Mouse (Mus musculus) embryonic facial prominence, embryonic 14.5 days (tissue): Measurements from ENCODE around the gene Dst. TPM values are rescaled to one million over a fixed set of nuclear protein-coding genes. Genes with fewer than 3 reads are reported as not detected.
A peak's percentile ranks its signal among the peaks of the same experiment; 100 is the strongest.

Experiments used
- ATAC-seq: fragments of 200-750 bp; cut with Nextera tagmentation; 2 replicates; pipeline ENCODE4 v1.8.0; 2017; ENCODE audit warnings: low read depth, moderate number of reproducible peaks, moderate TSS enrichment
- DNase-seq: peaks from one replicate; pipeline ENCODE4 v3.0.0-alpha.2; 2015; ENCODE audit warnings: low spot score
- H3K27ac ChIP-seq: fragments of 300-500 bp; sonication (generic); replicated peaks from 2 replicates; pipeline ENCODE4 v1.5.1; 2014; ENCODE audit warnings: low read depth, mild to moderate bottlenecking, low read length, moderate library complexity
- H3K27me3 ChIP-seq: fragments of 300-500 bp; sonication (generic); replicated peaks from 2 replicates; pipeline ENCODE4 v1.6.1; 2014; ENCODE audit warnings: low read length; ENCODE audit not compliant: control insufficient read depth, insufficient read depth
- H3K36me3 ChIP-seq: fragments of 300-500 bp; sonication (generic); 2 replicates; pipeline ENCODE4 v1.6.1; 2014; ENCODE audit warnings: low read length, mixed read lengths; ENCODE audit not compliant: control insufficient read depth, insufficient read depth
- H3K4me1 ChIP-seq: fragments of 300-500 bp; sonication (generic); 2 replicates; pipeline ENCODE4 v1.6.1; 2014; ENCODE audit warnings: antibody characterized with exemption, low read length; ENCODE audit not compliant: control insufficient read depth, insufficient read depth
- H3K4me2 ChIP-seq: fragments of 300-500 bp; sonication (generic); 2 replicates; pipeline ENCODE4 v1.6.1; 2014; ENCODE audit warnings: low read depth, mild to moderate bottlenecking, low read length, moderate library complexity, mixed read lengths
- H3K4me3 ChIP-seq: fragments of 300-500 bp; sonication (generic); 2 replicates; pipeline ENCODE4 v1.5.1; 2014; ENCODE audit warnings: low read depth, mild to moderate bottlenecking, low read length
- H3K9ac ChIP-seq: fragments of 300-500 bp; sonication (generic); 2 replicates; pipeline ENCODE4 v1.6.1; 2014; ENCODE audit warnings: low read depth, mild to moderate bottlenecking, low read length, moderate library complexity, mixed read lengths
- H3K9me3 ChIP-seq: fragments of 300-500 bp; sonication (generic); 2 replicates; pipeline ENCODE4 v1.6.1; 2016; ENCODE audit warnings: low read length; ENCODE audit not compliant: control insufficient read depth
- WGBS: fragments of 180-500 bp; shearing (Covaris S2); extraction: QIAGEN DNeasy Blood & Tissue Kit; methylation state at CpG from one replicate; pipeline ENCODE4 v1.1.7; 2014; 5-methylcytosine and 5-hydroxymethylcytosine counted together
- polyA plus RNA-seq: library from polyadenylated mRNA; unstranded; fragments of >200 nt; fragmentation: Nextera tagmentation; extraction: Ambion mirVana; gene quantifications from 2 replicates; pipeline ENCODE4 v1.2.1, GENCODE M21; 2014

The Dst gene
- polyA plus RNA-seq, 1 experiment from 2014 or later: 39.5 TPM

DNA sequence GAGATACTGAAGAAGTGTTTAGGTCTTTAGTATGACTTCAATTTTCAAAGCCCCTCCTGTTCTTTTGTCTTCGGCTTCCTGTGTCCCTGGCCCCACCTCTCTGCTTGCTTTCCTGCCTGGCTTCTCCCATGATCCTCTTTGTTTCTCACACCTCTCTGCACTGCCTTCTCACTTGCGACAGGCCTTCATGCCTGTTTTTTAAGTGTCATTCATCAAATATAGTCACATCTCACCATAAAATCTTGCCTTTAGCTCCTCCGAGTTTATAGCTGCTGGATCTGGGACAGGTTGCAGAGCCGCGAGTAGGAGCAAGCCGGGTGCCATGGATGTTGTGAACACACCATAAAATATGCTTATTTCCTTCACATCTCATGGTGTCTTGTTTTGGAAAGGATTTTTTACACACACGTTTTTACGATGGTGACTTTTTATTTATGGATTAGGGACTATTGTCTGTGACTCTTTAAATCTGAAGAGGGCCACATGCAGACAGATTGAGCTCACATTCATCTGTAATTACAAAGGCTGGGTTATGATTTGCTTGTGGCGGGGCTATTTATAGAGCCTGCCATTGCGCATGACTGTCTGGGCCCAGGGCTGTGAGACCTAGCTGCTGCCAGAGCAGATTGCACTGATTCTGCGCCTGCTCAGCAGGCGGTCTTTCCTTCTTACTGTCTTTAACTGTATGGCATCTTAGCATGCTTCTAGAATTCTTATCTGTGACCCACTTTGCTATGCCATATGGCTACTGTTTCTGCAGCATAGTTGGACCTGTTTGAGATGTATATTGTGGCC, 38.8 kb downstream of the Dst start:
- Histone ChIP-seq H3K36me3 (no peaks in the 10 kb centered on the region), H3K4me1 (no peaks in the 10 kb centered on the region), H3K4me3 (no peak overlapping the region), H3K9ac (no peak overlapping the region), H3K4me2 (no peak overlapping the region), H3K27ac (no peak overlapping the region), H3K27me3 (no peaks in the 10 kb centered on the region), H3K9me3 (no peaks in the 10 kb centered on the region)
- ATAC-seq: peak; percentile 30; the same call in 1 of the 2 replicates
- DNase-seq: peak; percentile 50
- WGBS: 77% methylated on average over 12 of the region's 12 CpGs

DNA sequence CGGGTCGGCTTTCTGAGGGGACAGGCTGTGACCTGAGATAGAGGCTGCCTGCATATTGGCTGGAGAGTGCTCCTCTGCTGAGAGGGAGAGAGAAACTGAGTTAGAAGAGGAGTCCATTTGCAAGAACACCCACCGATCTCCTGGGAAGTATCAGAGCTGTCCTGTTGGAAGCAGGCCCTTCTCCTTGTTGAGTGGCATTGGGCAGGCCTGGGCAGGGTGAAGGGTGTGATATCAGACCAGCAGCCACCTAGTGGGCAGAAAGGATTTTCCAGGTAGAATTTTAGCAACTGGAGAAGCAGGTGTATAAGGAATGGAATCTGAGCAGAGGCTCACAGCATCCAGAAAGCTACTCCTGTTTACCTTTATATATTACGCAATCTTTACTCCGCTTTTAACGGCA, 39.8 kb downstream of the Dst start:
- DNase-seq (no peak), ATAC-seq (no peak)
- peaks cover 4% of the 10 kb centered on the region; the same call in 1 of the 2 replicates for H3K9me3 ChIP-seq
- no peak overlapping the region for H3K4me2 ChIP-seq
- no peak overlapping the region for H3K9ac ChIP-seq
- WGBS: 87% methylated on average over 6 of the region's 6 CpGs
- H3K27me3 ChIP-seq: no peaks in the 10 kb centered on the region
- no peak overlapping the region for H3K4me3 ChIP-seq
- H3K4me1 ChIP-seq: no peaks in the 10 kb centered on the region
- H3K27ac ChIP-seq: no peak overlapping the region
- H3K36me3 ChIP-seq: no peaks in the 10 kb centered on the region

DNA sequence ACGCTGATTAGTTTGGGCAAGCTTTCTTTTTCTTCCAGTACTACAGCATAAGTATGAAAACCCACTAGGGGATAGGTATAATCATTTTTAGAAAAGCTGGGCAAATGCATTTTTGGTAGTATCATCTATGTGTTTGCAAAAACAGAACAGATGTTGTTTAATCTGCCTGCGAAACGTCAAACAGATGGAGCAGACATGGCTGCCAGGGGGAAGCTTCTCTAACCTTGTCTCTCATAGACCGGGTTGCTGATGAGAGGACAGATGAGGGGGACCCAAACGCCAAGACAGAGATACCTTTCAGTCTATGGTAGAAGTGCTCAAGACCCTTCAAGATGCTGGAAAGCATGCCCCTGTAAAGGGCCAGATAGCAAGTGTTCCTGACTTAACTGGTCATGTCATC, 40.5 kb downstream of the Dst start:
- Histone ChIP-seq H3K4me1 (no peaks in the 10 kb centered on the region), H3K4me2 (no peak overlapping the region), H3K36me3 (no peaks in the 10 kb centered on the region), H3K9ac (no peak overlapping the region), H3K27ac (no peak overlapping the region), H3K4me3 (no peak overlapping the region), H3K27me3 (no peaks in the 10 kb centered on the region), H3K9me3 (peaks cover 4% of the 10 kb centered on the region; the same call in 1 of the 2 replicates)
- DNase-seq (peak; percentile 19), ATAC-seq (no peak)
- 53% methylated on average over 5 of the region's 5 CpGs for WGBS

DNA sequence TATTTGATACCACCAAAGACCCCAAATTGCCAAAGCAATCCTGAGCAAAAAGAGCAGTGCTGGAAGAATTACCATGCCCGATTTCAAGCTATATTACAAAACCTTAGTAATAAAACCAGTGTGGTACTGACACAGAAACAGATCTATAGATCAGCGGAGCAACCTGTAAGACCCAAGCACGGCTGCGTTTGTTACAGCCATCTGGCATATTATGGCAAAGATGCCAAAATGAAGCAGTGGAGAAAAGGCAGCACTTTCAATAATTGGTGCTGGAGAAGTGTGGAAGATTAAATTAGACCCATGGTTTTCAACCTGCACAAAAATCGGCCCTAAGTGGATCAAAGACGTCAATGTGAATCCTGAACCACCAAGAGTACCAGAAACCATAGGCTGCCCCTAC, 47.6 kb downstream of the Dst start:
- H3K27me3 ChIP-seq: no peaks in the 10 kb centered on the region
- no peak overlapping the region for H3K4me2 ChIP-seq
- 94% methylated on average over 6 of the region's 6 CpGs for WGBS

DNA sequence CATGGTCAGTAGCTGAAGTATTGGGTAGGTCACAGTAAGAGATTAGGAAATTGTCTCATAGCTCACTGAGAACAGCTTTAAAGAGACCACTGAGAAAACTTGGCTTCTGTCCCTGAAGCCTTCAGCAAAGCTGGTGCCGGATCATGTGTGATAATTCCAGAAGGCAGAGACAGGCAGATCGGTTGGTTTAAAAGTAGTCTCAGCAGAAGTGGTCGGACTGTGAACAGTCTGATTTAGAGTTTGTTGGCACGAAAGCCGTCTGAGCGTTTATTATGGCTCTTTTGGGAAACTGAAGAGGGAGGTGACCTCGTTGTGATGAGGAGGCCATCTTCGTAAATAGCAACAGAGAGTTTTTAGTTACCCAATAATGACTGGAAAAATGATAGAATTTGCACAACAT, 52.4 kb downstream of the Dst start:
- Histone ChIP-seq H3K9ac (no peak overlapping the region), H3K4me1 (no peaks in the 10 kb centered on the region), H3K27me3 (no peaks in the 10 kb centered on the region), H3K36me3 (no peaks in the 10 kb centered on the region), H3K27ac (no peak overlapping the region), H3K4me2 (no peak overlapping the region), H3K9me3 (no peaks in the 10 kb centered on the region), H3K4me3 (no peak overlapping the region)
- 79% methylated on average over 8 of the region's 8 CpGs for WGBS
- DNase-seq (no peak), ATAC-seq (no peak)

More for the DNA sequence above, 47.6 kb downstream of the Dst start:
- Histone ChIP-seq H3K4me1 (no peaks in the 10 kb centered on the region), H3K4me3 (no peak overlapping the region), H3K9ac (no peak overlapping the region), H3K9me3 (peaks cover 4% of the 10 kb centered on the region; the same call in 1 of the 2 replicates), H3K27ac (no peak overlapping the region), H3K36me3 (no peaks in the 10 kb centered on the region)
- ATAC-seq: no peak
- no peak for DNase-seq

DNA sequence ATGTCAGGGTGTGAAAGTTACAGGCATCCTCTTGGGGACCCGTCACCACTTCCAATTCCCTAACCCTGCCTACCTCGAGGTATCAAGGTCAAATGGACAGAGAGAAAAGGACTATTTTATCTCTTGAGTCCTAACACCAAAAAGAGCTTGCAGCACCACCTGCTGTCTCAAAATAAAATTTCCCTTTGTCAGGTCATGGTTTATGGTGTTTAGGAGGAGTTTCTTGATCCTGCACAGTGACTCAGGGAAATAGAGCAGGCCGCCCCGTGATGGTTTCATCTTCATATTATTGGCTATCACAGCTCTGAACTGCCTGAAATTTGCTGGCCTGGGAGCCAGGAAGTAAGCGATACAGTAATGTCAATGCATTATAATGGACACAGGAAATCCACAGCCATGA, 56.6 kb downstream of the Dst start:
- no peak for ATAC-seq
- Histone ChIP-seq H3K27ac (no peak overlapping the region), H3K4me2 (no peak overlapping the region), H3K36me3 (no peaks in the 10 kb centered on the region), H3K4me3 (no peak overlapping the region), H3K9ac (no peak overlapping the region), H3K27me3 (no peaks in the 10 kb centered on the region), H3K4me1 (no peaks in the 10 kb centered on the region), H3K9me3 (no peaks in the 10 kb centered on the region)
- WGBS: 47% methylated on average over 5 of the region's 5 CpGs
- peak; percentile 53 for DNase-seq

DNA sequence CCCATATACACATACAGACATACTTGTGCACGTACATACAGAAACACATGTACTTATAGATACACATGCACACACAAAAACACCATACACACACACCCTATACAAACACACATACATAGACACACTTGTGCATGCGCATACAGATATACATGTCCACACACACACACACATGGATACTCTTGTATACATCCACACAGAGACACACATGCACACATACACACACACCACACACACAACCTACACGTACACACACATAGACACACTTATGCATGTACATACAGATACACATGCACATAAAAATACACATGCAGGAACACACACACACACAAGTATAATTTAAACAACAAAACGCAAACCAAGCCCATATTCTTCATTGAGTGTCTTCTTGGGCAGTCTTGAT, 57.8 kb downstream of the Dst start:
- Histone ChIP-seq H3K9ac (no peak overlapping the region), H3K9me3 (no peaks in the 10 kb centered on the region), H3K27ac (no peak overlapping the region), H3K27me3 (no peaks in the 10 kb centered on the region), H3K4me1 (no peaks in the 10 kb centered on the region), H3K4me3 (no peak overlapping the region), H3K4me2 (no peak overlapping the region), H3K36me3 (no peaks in the 10 kb centered on the region)
- DNase-seq: no peak
- WGBS: 84% methylated on average over 4 of the region's 4 CpGs
- ATAC-seq: no peak

DNA sequence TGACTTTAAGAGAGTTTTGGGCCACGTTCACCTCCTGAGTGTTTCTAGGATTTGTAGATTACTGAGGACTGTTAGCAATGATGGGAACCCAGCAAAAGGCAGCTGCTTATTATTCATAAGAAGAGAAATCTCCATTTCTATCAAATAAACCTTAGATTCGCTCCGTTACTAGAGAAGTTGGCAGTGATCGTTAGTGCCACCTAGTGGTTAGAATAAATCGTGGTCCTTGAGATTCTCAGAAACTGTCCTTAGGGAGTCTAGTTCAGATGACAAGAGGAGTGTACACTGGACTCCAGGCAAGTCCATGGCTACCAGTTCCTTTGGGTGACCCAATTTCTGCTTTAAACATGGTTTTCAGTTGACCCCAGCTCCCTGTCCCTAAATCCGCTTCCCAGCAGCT, 58.3 kb downstream of the Dst start:
- no peak overlapping the region for H3K9ac ChIP-seq
- no peaks in the 10 kb centered on the region for H3K27me3 ChIP-seq
- H3K9me3 ChIP-seq: no peaks in the 10 kb centered on the region
- H3K4me1 ChIP-seq: no peaks in the 10 kb centered on the region
- no peak for ATAC-seq
- H3K4me3 ChIP-seq: no peak overlapping the region
- H3K36me3 ChIP-seq: no peaks in the 10 kb centered on the region
- no peak overlapping the region for H3K4me2 ChIP-seq
- WGBS: 23% methylated on average over 6 of the region's 6 CpGs
- H3K27ac ChIP-seq: no peak overlapping the region
- DNase-seq: peak; percentile 62

DNA sequence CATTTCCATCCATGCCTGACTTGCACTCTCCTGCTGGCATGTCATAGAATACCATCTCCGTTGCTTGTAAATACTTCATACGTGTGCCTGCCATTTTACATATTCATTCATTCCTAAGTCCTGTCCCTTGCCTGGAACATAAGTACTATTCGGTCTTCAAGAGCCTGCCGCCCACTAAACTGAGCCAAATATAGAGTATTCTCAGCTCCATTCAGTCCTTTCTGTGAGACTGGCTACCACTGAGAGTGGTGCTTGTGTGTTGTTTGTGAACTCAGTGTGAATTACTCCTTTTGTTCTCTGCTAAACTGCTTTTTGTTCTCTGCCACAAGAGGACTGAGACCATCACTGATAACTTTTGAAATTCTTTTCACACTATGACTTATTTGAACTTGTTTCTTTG, 59.2 kb downstream of the Dst start:
- Histone ChIP-seq H3K4me2 (no peak overlapping the region), H3K27ac (no peak overlapping the region), H3K9me3 (no peaks in the 10 kb centered on the region), H3K36me3 (no peaks in the 10 kb centered on the region), H3K4me3 (no peak overlapping the region), H3K27me3 (no peaks in the 10 kb centered on the region), H3K9ac (no peak overlapping the region), H3K4me1 (no peaks in the 10 kb centered on the region)
- no peak for DNase-seq
- no peak for ATAC-seq
- 84% methylated on average over 4 of the region's 4 CpGs for WGBS
